Mouse (Mus musculus) MEL (cell line): ENCODE measurements around the gene 1700093K21Rik. TPM values are rescaled to one million over a fixed set of nuclear protein-coding genes. Genes with fewer than 3 reads are reported as not detected.

ENCODE experiments used
- DNase-seq: peaks from one replicate; pipeline ENCODE4 v3.0.0; 2011; ENCODE audit warnings: low read depth, low spot score
- H3K27ac ChIP-seq: 2 replicates; pipeline ENCODE4 v1.5.1; 2012; ENCODE audit warnings: low read depth, mild to moderate bottlenecking, control low read depth, low read length, moderate library complexity; ENCODE audit not compliant: control insufficient read depth
- H3K27me3 ChIP-seq, 2 experiments: fragments of 150-350 bp in 1 of 2; sonication (generic) in 1 of 2; 2 replicates each; pipeline ENCODE4 v1.6.1; 2012; ENCODE audit warnings: low read length in 2 of 2, mild to moderate bottlenecking in 2 of 2, improper control_type of control experiment in 1 of 2, moderate library complexity in 1 of 2; ENCODE audit not compliant: insufficient read depth in 2 of 2, control insufficient read depth in 1 of 2
- H3K36me3 ChIP-seq, 2 experiments: 2 replicates each; pipeline ENCODE4 v1.6.1; 2012 to 2014; ENCODE audit warnings: low read length in 2 of 2, improper control_type of control experiment in 1 of 2, inconsistent platforms in 1 of 2, mild to moderate bottlenecking in 1 of 2; ENCODE audit not compliant: insufficient read depth in 2 of 2, control insufficient read depth in 1 of 2
- H3K4me1 ChIP-seq, 2 experiments: fragments of 150-350 bp in 1 of 2; sonication (generic) in 1 of 2; 2 replicates each; pipeline ENCODE4 v1.6.1; 2012; ENCODE audit warnings: low read length in 2 of 2, improper control_type of control experiment in 1 of 2, mild to moderate bottlenecking in 1 of 2; ENCODE audit not compliant: insufficient read depth in 2 of 2, control insufficient read depth in 1 of 2
- H3K4me3 ChIP-seq, 2 experiments: fragments of 150-350 bp in 1 of 2; sonication (generic) in 1 of 2; 2 replicates each; pipeline ENCODE4 v1.5.1; 2012; ENCODE audit warnings: low read depth in 2 of 2, low read length in 2 of 2, mild to moderate bottlenecking in 2 of 2, moderate library complexity in 2 of 2, control low read depth in 1 of 2, improper control_type of control experiment in 1 of 2; ENCODE audit not compliant: control insufficient read depth in 1 of 2, insufficient read depth in 1 of 2
- H3K79me2 ChIP-seq: 2 replicates; pipeline ENCODE4 v1.6.1; 2012; ENCODE audit warnings: mild to moderate bottlenecking, low read length, moderate library complexity; ENCODE audit not compliant: control insufficient read depth, poor library complexity, insufficient read depth
- H3K9ac ChIP-seq: 2 replicates; pipeline ENCODE4 v1.6.1; 2012; ENCODE audit warnings: low read depth, mild to moderate bottlenecking, control low read depth, low read length, moderate library complexity; ENCODE audit not compliant: control insufficient read depth, poor library complexity, severe bottlenecking
- H3K9me3 ChIP-seq: fragments of 150-350 bp; sonication (generic); replicated peaks from 2 replicates; pipeline ENCODE4 v1.6.1; 2012; ENCODE audit warnings: mild to moderate bottlenecking, low read length, improper control_type of control experiment, moderate library complexity; ENCODE audit not compliant: insufficient read depth
- BHLHE40 ChIP-seq: IDR thresholded peaks from 2 replicates; pipeline ENCODE4 v1.6.1; 2012; ENCODE audit warnings: low read depth, mild to moderate bottlenecking, inconsistent platforms, low read length, improper control_type of control experiment, borderline replicate concordance
- CHD1 ChIP-seq: IDR thresholded peaks from 2 replicates; pipeline ENCODE4 v1.6.1; 2012; ENCODE audit warnings: low read depth, mild to moderate bottlenecking, inconsistent platforms, low read length, improper control_type of control experiment
- CHD2 ChIP-seq: IDR thresholded peaks from 2 replicates; pipeline ENCODE4 v1.6.1; 2011; ENCODE audit warnings: low read length, improper control_type of control experiment
- CTCF ChIP-seq, 3 experiments: IDR thresholded peaks in 2 of 3; conservative IDR thresholded peaks in 1 of 3; 2 replicates each; pipeline ENCODE4 v1.5.1; 2011 to 2012; ENCODE audit warnings: low read length in 3 of 3, low read depth in 2 of 3, mild to moderate bottlenecking in 2 of 3, improper control_type of control experiment in 1 of 3, inconsistent platforms in 1 of 3, mixed read lengths in 1 of 3, moderate library complexity in 1 of 3; ENCODE audit not compliant: control insufficient read depth in 1 of 3, insufficient read depth in 1 of 3, poor library complexity in 1 of 3, severe bottlenecking in 1 of 3
- E2F4 ChIP-seq: IDR thresholded peaks from 2 replicates; pipeline ENCODE4 v1.6.1; 2011; ENCODE audit warnings: low read depth, low read length, improper control_type of control experiment, borderline replicate concordance
- EP300 ChIP-seq, 2 experiments: IDR thresholded peaks; 2 replicates each; pipeline ENCODE4 v1.6.1; 2011; ENCODE audit warnings: improper control_type of control experiment in 2 of 2, low read length in 2 of 2, low read depth in 1 of 2, mild to moderate bottlenecking in 1 of 2
- ETS1 ChIP-seq: IDR thresholded peaks from 2 replicates; pipeline ENCODE4 v1.6.1; 2012; ENCODE audit warnings: low read depth, mild to moderate bottlenecking, inconsistent platforms, low read length, improper control_type of control experiment, moderate library complexity
- GABPA ChIP-seq: IDR thresholded peaks from 2 replicates; pipeline ENCODE4 v1.6.1; 2012; ENCODE audit warnings: low read depth, mild to moderate bottlenecking, inconsistent platforms, low read length, improper control_type of control experiment, moderate library complexity
- GATA1 ChIP-seq: IDR thresholded peaks from 2 replicates; pipeline ENCODE4 v1.6.1; 2011; ENCODE audit warnings: low read depth, low read length, improper control_type of control experiment
- HCFC1 ChIP-seq: IDR thresholded peaks from 2 replicates; pipeline ENCODE4 v1.6.1; 2012; ENCODE audit warnings: low read depth, mild to moderate bottlenecking, inconsistent platforms, low read length, improper control_type of control experiment, moderate library complexity
- JUND ChIP-seq: IDR thresholded peaks from 2 replicates; pipeline ENCODE4 v1.6.1; 2011; ENCODE audit warnings: low read depth, mild to moderate bottlenecking, improper control_type of control experiment, low read length
- KAT2A ChIP-seq: conservative IDR thresholded peaks from 2 replicates; pipeline ENCODE4 v1.6.1; 2012; ENCODE audit warnings: low read depth, low read length, improper control_type of control experiment, inconsistent platforms
- MAFK ChIP-seq: IDR thresholded peaks from 2 replicates; pipeline ENCODE4 v1.6.1; 2011; ENCODE audit warnings: low read depth, mild to moderate bottlenecking, low read length, improper control_type of control experiment, borderline replicate concordance
- MAX ChIP-seq: IDR thresholded peaks from 2 replicates; pipeline ENCODE4 v1.6.1; 2011; ENCODE audit warnings: low read length, improper control_type of control experiment
- MAZ ChIP-seq: IDR thresholded peaks from 2 replicates; pipeline ENCODE4 v1.6.1; 2012; ENCODE audit warnings: low read depth, mild to moderate bottlenecking, inconsistent platforms, low read length, improper control_type of control experiment
- MEF2A ChIP-seq: IDR thresholded peaks from 2 replicates; pipeline ENCODE4 v1.6.1; 2014; ENCODE audit warnings: low read depth, mild to moderate bottlenecking, inconsistent platforms, low read length, improper control_type of control experiment; ENCODE audit not compliant: poor library complexity, insufficient replicate concordance, severe bottlenecking; ENCODE audit errors: extremely low read depth
- MXI1 ChIP-seq: IDR thresholded peaks from 2 replicates; pipeline ENCODE4 v1.6.1; 2011; ENCODE audit warnings: mild to moderate bottlenecking, low read depth, low read length, improper control_type of control experiment
- MYB ChIP-seq: IDR thresholded peaks from 2 replicates; pipeline ENCODE4 v1.6.1; 2011; ENCODE audit warnings: mild to moderate bottlenecking, low read depth, low read length, improper control_type of control experiment
- MYC ChIP-seq: IDR thresholded peaks from 2 replicates; pipeline ENCODE4 v1.6.1; 2011; ENCODE audit warnings: low read depth, mild to moderate bottlenecking, low read length, improper control_type of control experiment, moderate library complexity
- NELFE ChIP-seq: IDR thresholded peaks from 2 replicates; pipeline ENCODE4 v1.6.1; 2011; ENCODE audit warnings: low read depth, low read length, improper control_type of control experiment
- NRF1 ChIP-seq: IDR thresholded peaks from 2 replicates; pipeline ENCODE4 v1.6.1; 2014; ENCODE audit warnings: low read depth, mild to moderate bottlenecking, inconsistent platforms, low read length, improper control_type of control experiment, moderate library complexity; ENCODE audit not compliant: poor library complexity, insufficient read depth, severe bottlenecking
- POLR2A ChIP-seq, 2 experiments: IDR thresholded peaks; 2 replicates each; pipeline ENCODE4 v1.6.1; 2011 to 2012; ENCODE audit warnings: low read length in 2 of 2, mild to moderate bottlenecking in 2 of 2, control low read depth in 1 of 2, improper control_type of control experiment in 1 of 2, low read depth in 1 of 2, moderate library complexity in 1 of 2; ENCODE audit not compliant: control insufficient read depth in 1 of 2, insufficient read depth in 1 of 2, poor library complexity in 1 of 2
- POLR2AphosphoS2 ChIP-seq: IDR thresholded peaks from 2 replicates; pipeline ENCODE4 v1.6.1; 2011; ENCODE audit warnings: low read length, improper control_type of control experiment
- POLR2AphosphoS5 ChIP-seq: IDR thresholded peaks from 2 replicates; pipeline ENCODE4 v1.6.1; 2012; ENCODE audit warnings: low read depth, borderline replicate concordance, mild to moderate bottlenecking, inconsistent platforms, low read length, moderate library complexity, mixed read lengths
- RAD21 ChIP-seq: IDR thresholded peaks from 2 replicates; pipeline ENCODE4 v1.6.1; 2011; ENCODE audit warnings: mild to moderate bottlenecking, low read depth, low read length, improper control_type of control experiment
- RCOR1 ChIP-seq: IDR thresholded peaks from 2 replicates; pipeline ENCODE4 v1.6.1; 2012; ENCODE audit warnings: low read depth, mild to moderate bottlenecking, inconsistent platforms, low read length, improper control_type of control experiment
- SIN3A ChIP-seq: IDR thresholded peaks from 2 replicates; pipeline ENCODE4 v1.6.1; 2012; ENCODE audit warnings: low read length, improper control_type of control experiment, inconsistent platforms
- SMC3 ChIP-seq: IDR thresholded peaks from 2 replicates; pipeline ENCODE4 v1.6.1; 2011; ENCODE audit warnings: low read depth, low read length, improper control_type of control experiment
- TAL1 ChIP-seq: IDR thresholded peaks from 2 replicates; pipeline ENCODE4 v1.6.1; 2012; ENCODE audit warnings: mild to moderate bottlenecking, inconsistent platforms, low read length, moderate library complexity, mixed read lengths
- TBP ChIP-seq: IDR thresholded peaks from 2 replicates; pipeline ENCODE4 v1.8.0; 2011; ENCODE audit warnings: low read depth, low read length, improper control_type of control experiment
- TCF12 ChIP-seq: IDR thresholded peaks from 2 replicates; pipeline ENCODE4 v1.6.1; 2014; ENCODE audit warnings: low read depth, mild to moderate bottlenecking, inconsistent platforms, low read length, improper control_type of control experiment, moderate library complexity
- UBTF ChIP-seq: IDR thresholded peaks from 2 replicates; pipeline ENCODE4 v1.6.1; 2012; ENCODE audit warnings: low read depth, mild to moderate bottlenecking, inconsistent platforms, low read length, improper control_type of control experiment, moderate library complexity, borderline replicate concordance; ENCODE audit not compliant: insufficient read depth
- USF1 ChIP-seq: IDR thresholded peaks from 2 replicates; pipeline ENCODE4 v1.6.1; 2014; ENCODE audit warnings: low read depth, mild to moderate bottlenecking, inconsistent platforms, low read length, improper control_type of control experiment, moderate library complexity
- USF2 ChIP-seq, 2 experiments: IDR thresholded peaks; 2 replicates each; pipeline ENCODE4 v1.6.1; 2011 to 2012; ENCODE audit warnings: improper control_type of control experiment in 2 of 2, low read length in 2 of 2, borderline replicate concordance in 1 of 2, inconsistent platforms in 1 of 2, low read depth in 1 of 2, mild to moderate bottlenecking in 1 of 2; ENCODE audit not compliant: insufficient read depth in 1 of 2
- ZC3H11A ChIP-seq: IDR thresholded peaks from 2 replicates; pipeline ENCODE4 v1.6.1; 2012; ENCODE audit warnings: low read depth, mild to moderate bottlenecking, inconsistent platforms, low read length, improper control_type of control experiment
- ZKSCAN1 ChIP-seq: IDR thresholded peaks from 2 replicates; pipeline ENCODE4 v1.6.1; 2012; ENCODE audit warnings: low read depth, mild to moderate bottlenecking, inconsistent platforms, low read length, improper control_type of control experiment, moderate library complexity
- ZMIZ1 ChIP-seq: IDR thresholded peaks from 2 replicates; pipeline ENCODE4 v1.6.1; 2012; ENCODE audit warnings: low read depth, mild to moderate bottlenecking, inconsistent platforms, low read length, improper control_type of control experiment, moderate library complexity
- ZNF384 ChIP-seq: IDR thresholded peaks from 2 replicates; pipeline ENCODE4 v1.6.1; 2012; ENCODE audit warnings: low read depth, mild to moderate bottlenecking, inconsistent platforms, low read length, improper control_type of control experiment
- polyA plus RNA-seq, 2 experiments: library from polyadenylated mRNA; stranded (reverse) in 1 of 2; unstranded in 1 of 2; fragments of >175 nt in 1 of 2; fragments of >200 nt in 1 of 2; gene quantifications; 2 replicates each; pipeline versions ENCODE4 v1.2.1 to v1.2.4; 2012; ENCODE audit warnings: low replicate concordance in 2 of 2, low read depth in 1 of 2; ENCODE audit not compliant: insufficient read length in 2 of 2, insufficient read depth in 1 of 2, missing spikeins in 1 of 2
- total RNA-seq: library from RNA; depleted of rRNA; stranded (reverse); fragments of 300-350 nt; gene quantifications from 2 replicates; pipeline ENCODE4 v1.2.3, GENCODE M21; 2012

Gene 1700093K21Rik
- total and polyA plus RNA-seq, 3 experiments = not detected

GRCm38 (mm10) chr11:23565761-23566160, 44.8 kb upstream of the 1700093K21Rik start:
- H3K27ac ChIP-seq = no peak overlapping the region
- peak; percentile 94 for DNase-seq
- H3K4me1 ChIP-seq = no peaks in the 10 kb centered on the region
- no peaks in the 10 kb centered on the region for H3K9me3 ChIP-seq
- no peaks in the 10 kb centered on the region for H3K27me3 ChIP-seq
- H3K9ac ChIP-seq = no peak overlapping the region
- H3K4me3 ChIP-seq = no peak overlapping the region
- no peaks in the 10 kb centered on the region for H3K79me2 ChIP-seq
- H3K36me3 ChIP-seq = no peaks in the 10 kb centered on the region
- TF ChIP-seq RCOR1 (no peak), HCFC1 (no peak), RAD21 (peak; percentile 87), MEF2A (no peak), E2F4 (no peak), ZMIZ1 (no peak), TCF12 (no peak), GABPA (no peak), CTCF (IDR thresholded peaks at IDR 0.05 in 2 of 3, conservative IDR thresholded peaks at IDR 0.05 in 1 of 3; ENCODE audit: control insufficient read depth in 1 of 3, insufficient read depth in 1 of 3, low read depth in 2 of 3, low read length in 3 of 3, poor library complexity in 1 of 3, severe bottlenecking in 1 of 3) (peak; percentile 90 to 97 (median 94)), MYC (peak; percentile 55; the same call in 1 of the 2 replicates), CHD2 (no peak), UBTF (no peak), MAZ (0 out of 2 replicates have a peak, but pooled peaks have one; percentile 46), KAT2A (no peak), SIN3A (no peak), EP300 (IDR thresholded peaks at IDR 0.05; ENCODE audit: low read depth in 1 of 2, low read length in 2 of 2) (no peak), GATA1 (no peak), USF2 (IDR thresholded peaks at IDR 0.05; ENCODE audit: borderline replicate concordance in 1 of 2, insufficient read depth in 1 of 2, low read depth in 1 of 2, low read length in 2 of 2) (no peak), USF1 (no peak), NELFE (no peak), MYB (no peak), MXI1 (0 out of 2 replicates have a peak, but pooled peaks have one; percentile 24), POLR2AphosphoS5 (no peak), MAFK (no peak), ZC3H11A (peak; percentile 89), NRF1 (0 out of 2 replicates have a peak, but pooled peaks have one; percentile 16), TBP (0 out of 2 replicates have a peak, but pooled peaks have one; percentile 50), CHD1 (no peak), POLR2A (IDR thresholded peaks at IDR 0.05; ENCODE audit: control insufficient read depth in 1 of 2, insufficient read depth in 1 of 2, low read depth in 1 of 2, low read length in 2 of 2, poor library complexity in 1 of 2) (no peak), SMC3 (peak; percentile 96), ZNF384 (peak; percentile 34; the same call in 1 of the 2 replicates), MAX (no peak), JUND (no peak), POLR2AphosphoS2 (no peak), ZKSCAN1 (no peak), ETS1 (no peak), TAL1 (no peak), BHLHE40 (0 out of 2 replicates have a peak, but pooled peaks have one; percentile 32)
